Mouse (Mus musculus) cerebral cortex, adult 2 months (tissue): ENCODE measurements around the gene Zyg11b.

Experiments used
- WGBS: fragments of 180-500 bp; shearing (Covaris S2); methylation state at CpG from one replicate; pipeline ENCODE4 v1.1.7; 2018; 5-methylcytosine and 5-hydroxymethylcytosine counted together

Gene Zyg11b

DNA sequence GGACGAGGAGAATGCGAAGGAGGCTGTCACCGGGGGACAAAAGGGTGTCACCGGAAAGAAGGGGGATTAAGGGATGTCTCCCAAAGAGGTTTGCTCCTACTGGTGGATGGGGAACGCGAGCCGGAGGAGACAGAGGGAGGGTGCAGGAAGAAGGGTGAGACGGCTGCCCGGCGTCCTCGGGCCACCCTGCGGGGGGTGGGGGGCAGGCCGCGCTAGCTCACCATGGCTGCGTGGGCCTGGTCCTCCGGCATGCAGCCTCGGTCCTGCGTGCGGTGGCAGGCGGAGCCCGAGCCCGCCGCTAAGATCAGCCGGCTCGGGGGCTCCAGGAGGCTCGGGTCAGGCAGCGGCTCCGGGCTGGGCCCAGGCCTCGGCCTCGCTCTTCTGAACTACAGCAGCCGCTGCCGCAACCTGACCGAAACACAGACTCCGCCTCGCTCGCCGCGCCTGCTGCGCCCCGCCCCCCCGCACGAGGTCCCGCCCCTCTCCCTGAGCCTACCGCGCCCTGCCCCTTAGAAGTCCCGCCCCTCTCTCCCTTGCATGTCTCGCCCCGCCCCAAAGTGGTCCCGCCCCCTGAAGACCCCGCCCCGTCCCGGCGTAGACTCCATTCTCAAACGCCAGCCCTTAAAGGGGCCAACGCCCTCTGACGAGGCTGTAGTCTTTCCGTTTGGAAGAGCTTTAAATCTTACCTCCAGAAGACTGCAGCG lies at the start of gene Zyg11b:
Zyg11b (minus strand) TSS at position 427 of the 704 bp plus-strand sequence.
- WGBS, result under 1% methylated on average over 55 of the region's 58 CpGs

- 64% methylated on average over 8 of the region's 8 CpGs for WGBS
Observed at GRCm38 (mm10) chr4:108349836-108350547, 49.1 kb upstream of the Zyg11b start.

DNA sequence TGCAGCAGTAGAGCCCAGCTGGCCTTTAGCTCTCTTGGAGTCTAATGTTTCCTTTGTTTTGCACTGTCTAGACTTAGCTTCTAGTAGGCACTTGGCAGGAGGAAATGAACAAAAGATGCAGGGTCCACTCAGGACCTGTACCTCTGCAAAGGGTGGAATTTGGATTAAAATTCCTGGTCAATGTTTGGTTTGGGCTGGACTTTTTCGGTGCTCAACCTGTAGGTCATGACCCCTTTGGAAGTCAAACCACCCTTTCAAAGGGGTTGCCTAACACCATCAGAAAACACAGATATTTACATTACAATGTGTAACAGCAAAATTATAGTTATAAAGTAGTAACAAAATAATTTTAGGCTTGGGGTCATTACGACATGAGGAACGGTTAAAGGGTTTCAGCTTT lies 48.2 kb upstream of the Zyg11b start:
- WGBS, result 96% methylated on average over 3 of the region's 3 CpGs

GRCm38 (mm10) chr4:108348256-108348875 lies 47.5 kb upstream of the Zyg11b start:
- 73% methylated on average over 5 of the region's 5 CpGs for WGBS

GRCm38 (mm10) chr4:108347111-108347510 lies 46.2 kb upstream of the Zyg11b start:
- 88% methylated on average over 5 of the region's 5 CpGs for WGBS

DNA sequence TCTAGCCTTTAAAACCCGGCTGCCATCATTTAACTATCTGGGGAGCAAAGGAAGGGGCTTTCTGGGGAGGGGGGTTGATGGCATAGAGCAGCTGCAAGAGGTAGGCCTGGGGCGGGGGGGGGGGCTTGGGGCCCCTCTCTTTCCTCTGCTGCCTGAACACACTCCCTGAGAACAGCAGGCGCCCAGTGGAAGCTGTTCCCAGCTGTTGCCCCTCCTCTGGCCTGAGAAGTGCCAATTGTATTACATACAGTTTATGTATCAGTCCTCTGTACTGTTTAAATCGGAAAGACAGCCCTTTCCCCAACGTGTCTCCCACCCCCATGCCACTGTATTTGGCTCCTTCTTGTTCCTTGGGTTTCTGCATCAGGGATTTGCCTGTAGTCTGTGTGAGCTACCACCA lies 44.9 kb upstream of the Zyg11b start:
- 72% methylated on average over 5 of the region's 5 CpGs for WGBS

DNA sequence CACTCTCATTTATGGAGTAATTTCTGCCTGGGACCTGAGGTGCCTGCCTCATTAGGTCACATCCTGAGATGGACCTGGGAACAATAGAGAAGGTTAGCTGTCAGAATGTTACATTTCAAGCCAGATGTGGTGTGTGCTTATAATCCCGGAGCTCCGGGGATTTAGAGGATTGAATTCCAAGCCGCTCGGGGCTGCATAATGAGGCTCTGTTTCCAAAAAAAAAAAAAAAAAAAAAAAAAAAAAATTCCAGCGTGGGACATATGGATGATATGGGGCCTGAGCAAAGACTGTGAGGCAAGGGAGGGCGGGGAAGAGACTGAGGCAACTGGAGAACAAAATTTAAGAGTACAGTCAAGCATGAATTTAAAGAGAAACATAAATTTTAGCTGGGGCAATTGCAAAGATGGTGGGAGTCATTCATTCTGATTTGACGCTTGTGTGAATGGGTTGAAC lies 43.8 kb upstream of the Zyg11b start:
- 25% methylated on average over 7 of the region's 7 CpGs for WGBS

GRCm38 (mm10) chr4:108339277-108339690 lies 38.4 kb upstream of the Zyg11b start:
- 6% methylated on average over 4 of the region's 4 CpGs for WGBS

GRCm38 (mm10) chr4:108338811-108339210 lies 37.9 kb upstream of the Zyg11b start:
- WGBS, result 43% methylated on average over 10 of the region's 10 CpGs

DNA sequence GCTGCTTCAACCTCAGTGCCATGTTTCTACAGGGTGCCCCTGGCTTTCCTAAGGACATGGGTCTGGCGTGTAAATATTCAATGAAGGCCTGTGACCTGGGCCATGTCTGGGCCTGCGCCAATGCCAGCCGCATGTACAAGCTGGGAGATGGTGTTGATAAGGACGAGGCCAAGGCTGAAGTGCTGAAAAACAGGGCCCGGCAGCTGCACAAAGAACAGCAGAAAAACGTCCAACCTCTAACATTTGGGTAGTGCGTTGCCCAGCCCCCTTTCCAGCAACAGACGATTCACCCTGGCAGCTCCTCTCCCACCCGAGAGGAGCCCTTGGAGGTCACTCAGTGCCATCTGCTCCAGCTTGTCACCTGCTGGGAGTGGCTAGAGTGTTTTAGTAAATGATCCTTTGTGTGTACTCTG lies 37.4 kb upstream of the Zyg11b start:
- 44% methylated on average over 9 of the region's 9 CpGs for WGBS

DNA sequence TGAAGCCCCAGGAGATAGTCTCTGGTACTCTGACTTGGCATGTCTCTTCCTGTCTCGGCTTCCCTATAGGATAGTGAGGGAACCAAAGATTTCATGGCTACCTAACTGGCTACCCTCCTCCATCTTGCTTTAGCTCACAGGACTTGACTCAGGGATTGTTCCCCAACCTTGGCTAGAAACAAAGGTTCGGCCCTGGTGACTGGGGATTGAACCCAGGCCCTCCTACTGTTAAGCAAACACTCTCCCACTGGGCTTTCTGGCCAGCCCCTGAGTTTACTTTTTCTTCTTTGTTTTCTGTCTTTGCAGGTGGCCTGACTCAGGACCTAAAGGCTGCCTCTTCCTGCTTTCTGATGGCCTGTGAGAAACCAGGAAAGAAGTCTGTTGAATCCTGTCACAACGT lies 36.9 kb upstream of the Zyg11b start:
- 33% methylated on average over 3 of the region's 3 CpGs for WGBS

GRCm38 (mm10) chr4:108336765-108337164 lies 35.9 kb upstream of the Zyg11b start:
- whole genome bisulfite sequencing, result 66% methylated on average over 2 of the region's 2 CpGs

DNA sequence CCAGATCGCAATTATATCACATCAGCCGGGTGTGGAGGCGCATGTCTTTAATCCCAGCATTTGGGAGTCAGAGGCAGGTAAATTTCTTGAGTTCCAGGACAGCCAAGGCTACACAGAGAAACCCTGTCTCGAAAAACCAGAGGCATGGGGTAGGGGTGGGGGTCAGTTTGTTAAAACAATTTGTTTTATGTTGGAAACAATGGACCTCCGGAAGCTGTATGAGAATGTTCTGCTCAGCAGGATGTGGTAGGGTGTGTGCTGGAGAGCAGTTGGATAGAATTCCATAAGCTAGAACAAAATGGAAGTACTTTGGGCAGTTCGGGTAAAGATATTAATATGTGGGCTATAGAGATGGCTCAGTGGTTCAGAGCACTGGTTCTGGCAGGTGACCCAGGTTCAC lies 34.5 kb upstream of the Zyg11b start:
- WGBS, result 78% methylated on average over 6 of the region's 6 CpGs

DNA sequence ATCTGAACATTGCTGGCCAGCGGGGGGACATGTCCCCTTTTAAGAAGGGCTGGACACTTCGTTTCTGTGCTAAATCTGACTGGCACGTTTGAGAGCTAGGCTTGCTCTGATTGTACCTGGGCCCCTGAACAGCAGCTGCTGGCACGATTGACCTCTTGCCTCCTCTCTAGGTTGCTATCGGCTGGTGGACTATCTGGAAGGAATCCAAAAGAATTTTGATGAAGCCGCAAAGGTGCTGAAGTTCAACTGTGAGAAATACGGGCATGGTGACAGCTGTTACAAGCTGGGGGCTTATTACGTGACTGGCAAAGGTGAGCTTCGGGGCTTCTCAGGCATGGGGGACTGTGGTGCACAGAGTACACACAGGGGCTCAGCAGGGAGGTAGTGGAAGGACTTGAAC lies 31.1 kb upstream of the Zyg11b start:
- WGBS, result 82% methylated on average over 9 of the region's 9 CpGs

GRCm38 (mm10) chr4:108329840-108330239 lies 28.9 kb upstream of the Zyg11b start:
- WGBS, result 86% methylated on average over 6 of the region's 6 CpGs

DNA sequence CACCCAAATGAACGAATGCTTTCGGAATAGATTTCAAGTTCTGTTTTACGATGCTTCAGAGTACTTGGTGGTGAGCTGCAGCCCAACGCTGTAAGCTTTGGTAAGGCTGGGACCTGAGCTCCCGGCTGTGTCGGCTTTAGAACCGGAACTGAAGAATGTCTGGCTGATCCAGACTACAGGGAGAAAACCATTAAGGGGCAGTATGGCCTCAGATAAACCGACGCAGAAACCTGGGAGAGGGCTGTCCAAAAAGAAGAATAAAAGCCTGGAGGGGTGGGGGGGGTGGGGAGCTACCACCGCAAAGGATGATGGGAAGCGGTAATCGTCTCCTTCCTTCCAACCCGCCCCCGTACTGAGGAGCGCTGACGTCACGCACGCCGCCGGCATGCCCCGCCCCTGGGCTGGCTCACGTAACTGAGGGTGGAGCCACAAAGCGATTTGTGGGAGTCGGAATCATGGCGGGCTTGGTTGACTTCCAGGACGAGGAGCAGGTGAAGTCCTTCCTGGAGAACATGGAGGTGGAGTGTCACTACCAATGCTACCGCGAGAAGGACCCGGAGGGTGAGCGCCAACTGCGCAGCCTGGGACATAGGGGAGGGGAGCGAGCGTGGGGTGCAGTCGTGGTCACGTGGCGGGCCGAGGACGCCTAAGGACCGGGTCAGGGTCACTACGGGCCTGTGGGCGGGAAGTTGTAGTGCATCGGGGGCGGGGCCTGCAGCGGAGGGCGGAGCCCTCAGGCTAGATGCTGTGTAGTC lies 27.0 kb upstream of the Zyg11b start, which contains the start of gene Coa7:
Coa7 (plus strand) TSS at position 411 of the 755 bp plus-strand sequence.
- 1% methylated on average over 45 of the region's 45 CpGs for WGBS

DNA sequence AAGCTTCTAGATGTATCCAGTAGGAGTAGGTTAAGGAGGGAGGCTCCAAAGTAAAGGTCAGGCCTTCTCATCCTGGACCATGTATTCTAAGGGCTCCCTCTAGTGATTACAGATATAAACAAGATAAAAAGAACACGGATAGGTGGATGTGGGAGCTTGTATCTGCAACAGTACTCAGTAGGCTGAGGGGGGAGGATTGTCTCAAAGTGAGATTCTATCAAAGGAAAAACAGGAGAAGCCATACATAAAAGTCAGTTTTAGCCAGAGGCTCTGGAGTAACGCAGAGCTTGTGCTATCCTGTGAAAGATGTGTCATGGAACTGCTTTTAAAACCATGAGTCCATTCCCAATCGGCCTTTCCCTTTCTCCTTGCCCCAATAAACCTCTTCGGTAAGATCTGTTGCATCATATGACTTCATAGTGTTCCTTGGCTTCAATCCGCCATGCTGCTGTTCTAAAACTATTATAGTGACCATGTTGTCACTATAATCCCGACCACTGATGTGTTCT lies 26.2 kb upstream of the Zyg11b start:
- WGBS, result 10% methylated on average over 6 of the region's 6 CpGs

DNA sequence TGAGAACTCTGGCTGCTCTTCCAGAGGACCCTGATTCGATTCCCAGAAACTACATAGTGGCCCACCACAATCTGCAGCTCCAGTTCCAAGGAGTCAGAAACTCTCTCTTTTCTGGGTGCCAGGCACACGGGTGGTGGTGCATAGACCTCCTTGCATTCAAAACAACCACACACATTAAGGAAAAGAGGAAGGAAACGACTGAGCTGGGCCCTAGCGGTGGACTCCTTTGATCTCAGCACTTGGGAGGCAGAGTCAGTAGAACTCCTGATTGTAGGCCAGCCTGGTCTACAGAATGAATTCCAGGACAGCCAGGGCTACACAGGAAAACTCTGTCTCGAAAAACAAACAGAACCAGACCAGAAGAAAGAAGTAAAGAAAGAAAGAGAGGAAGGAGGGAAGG lies 22.7 kb upstream of the Zyg11b start:
- 57% methylated on average over 5 of the region's 5 CpGs for WGBS

DNA sequence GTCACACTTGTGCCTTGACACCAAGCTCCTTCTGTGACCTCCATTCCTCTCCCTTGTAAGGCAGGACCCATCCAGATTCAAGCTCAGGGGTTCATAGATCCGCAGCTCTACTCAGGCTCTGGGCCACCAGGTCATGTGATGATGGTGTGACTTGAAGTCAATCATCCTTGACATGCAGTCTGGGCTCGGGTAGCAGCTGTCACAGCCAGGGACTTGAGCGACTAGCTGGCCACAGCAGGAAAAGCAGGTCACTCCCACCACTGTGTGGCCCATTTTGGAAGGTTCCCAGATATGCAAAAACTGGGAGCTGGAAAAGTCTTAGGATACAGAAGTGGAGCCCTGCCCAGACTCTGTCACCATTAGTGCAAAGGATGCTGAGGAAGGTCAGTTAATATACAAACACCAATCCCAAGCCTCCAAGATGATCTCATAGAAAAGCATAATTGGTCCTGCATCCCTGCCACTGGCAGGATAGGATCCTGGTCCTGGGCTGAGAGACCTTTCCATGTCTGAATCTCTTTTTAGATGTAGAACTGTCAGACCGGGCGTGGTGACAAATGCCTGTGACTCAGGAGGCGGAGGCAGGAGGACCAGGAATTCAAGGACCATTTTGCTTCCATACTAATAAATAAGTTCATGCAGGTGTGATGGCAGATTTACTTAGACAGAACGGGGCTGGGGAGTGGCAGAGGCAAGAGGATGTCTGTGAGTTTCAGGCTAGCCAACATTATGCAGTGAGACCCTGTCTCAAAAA lies 19.9 kb upstream of the Zyg11b start:
- whole genome bisulfite sequencing, result 60% methylated on average over 7 of the region's 7 CpGs

DNA sequence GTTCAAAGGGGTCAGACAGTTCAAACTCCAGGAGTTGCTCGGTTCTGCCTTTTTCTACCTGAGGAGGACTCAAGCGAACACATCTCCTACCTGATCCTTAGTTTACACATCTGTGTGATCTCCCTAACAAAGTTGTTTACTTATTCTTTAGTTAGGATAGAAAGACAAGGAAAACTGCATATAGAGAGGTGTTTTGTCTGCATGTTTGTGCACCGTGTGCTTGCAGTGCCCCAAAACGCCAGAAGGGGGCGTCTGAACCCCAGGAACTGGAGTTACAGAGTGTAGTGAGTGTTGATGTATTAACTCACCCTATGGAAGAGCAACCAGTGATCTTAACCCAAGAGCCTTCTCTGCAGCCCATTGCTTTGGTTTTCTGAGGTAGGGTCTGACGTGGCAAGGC lies 18.9 kb upstream of the Zyg11b start:
- 81% methylated on average over 6 of the region's 6 CpGs for WGBS
